Mouse (Mus musculus): ENCODE results near the gene H2-DMb2. TPM values are rescaled to one million over a fixed set of nuclear protein-coding genes. Genes with fewer than 3 reads are reported as not detected.

The H2-DMb2 gene
- total and polyA plus RNA-seq, 2 experiments, result 0.74 to 3.1 TPM

DNA sequence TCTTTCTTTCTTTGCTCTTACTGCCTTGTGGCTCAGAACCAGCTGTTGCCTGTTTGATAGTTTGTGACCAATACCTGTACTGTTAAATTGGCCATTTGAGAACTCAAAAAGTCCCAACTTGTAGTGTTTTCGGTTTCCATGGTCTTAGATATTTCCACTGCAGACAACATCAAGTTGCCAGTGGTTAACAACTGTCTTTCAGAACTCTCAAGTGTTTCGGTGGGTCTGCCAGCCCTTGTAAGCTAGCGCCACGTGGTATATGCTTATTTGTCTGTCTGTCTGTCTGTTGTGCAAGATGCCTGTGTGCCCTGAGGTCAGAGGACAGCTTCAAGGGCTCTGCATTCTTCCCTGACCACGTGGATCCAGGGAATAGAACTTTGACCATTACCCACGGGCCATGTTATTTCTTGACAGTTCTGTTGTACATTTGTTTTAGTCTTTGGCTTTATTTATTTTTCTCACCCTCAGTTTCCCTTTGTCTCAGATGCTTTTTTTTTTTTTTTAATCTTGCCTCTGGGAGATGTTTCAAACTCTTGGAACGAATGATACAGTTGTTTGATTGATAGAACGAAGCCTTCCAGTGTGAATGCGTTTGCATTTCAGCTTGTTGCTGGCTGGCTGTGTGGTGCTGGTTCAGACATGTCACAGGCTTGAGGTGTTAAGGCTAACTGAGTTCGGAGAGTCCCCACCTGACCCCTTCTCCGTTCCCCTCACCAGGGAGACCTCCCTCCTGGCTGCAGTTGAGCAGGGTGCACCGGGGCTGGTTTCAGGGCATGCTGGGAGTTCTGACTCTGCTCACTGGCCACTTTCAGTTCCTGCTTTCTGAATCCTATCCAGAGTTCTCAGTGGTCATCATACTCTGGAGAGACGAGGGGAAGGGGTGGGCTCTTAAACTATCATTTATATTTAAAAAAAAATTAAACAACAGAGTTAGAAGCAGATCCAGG, 37.1 kb downstream of the H2-DMb2 start:
- Histone ChIP-seq H3K27me3 (ENCODE audit: control insufficient read depth, insufficient read depth, low read length) (no peaks in the 10 kb centered on the region), H3K36me3 (ENCODE audit: control insufficient read depth, insufficient read depth, low read length) (0 out of 2 replicates have a peak, but pooled peaks cover 2% of the 10 kb centered on the region), H3K4me3 (ENCODE audit: insufficient read depth, low read depth, low read length) (no peak overlapping the region), H3K4me1 (ENCODE audit: control insufficient read depth, insufficient read depth, low read length) (peaks cover 8% of the 10 kb centered on the region; the same call in 1 of the 2 replicates), H3K27ac (replicated peaks; ENCODE audit: insufficient read depth, low read depth, low read length) (peak overlapping the region; percentile 14), H3K79me2 (ENCODE audit: control insufficient read depth, insufficient read depth, low read length) (no peaks in the 10 kb centered on the region), H3K9ac (ENCODE audit: low read depth, low read length) (no peak overlapping the region)
- TF ChIP-seq CTCF (IDR thresholded peaks at IDR 0.05; ENCODE audit: low read depth, low read length) (no peak), POLR2A (IDR thresholded peaks at IDR 0.05; ENCODE audit: extremely low read depth, insufficient read depth, low read length) (no peak)
- WGBS, result 49% methylated on average over 13 of the region's 13 CpGs
- DNase-seq (ENCODE audit: extremely low read depth, low read depth, low spot score), result peak; percentile 93

DNA sequence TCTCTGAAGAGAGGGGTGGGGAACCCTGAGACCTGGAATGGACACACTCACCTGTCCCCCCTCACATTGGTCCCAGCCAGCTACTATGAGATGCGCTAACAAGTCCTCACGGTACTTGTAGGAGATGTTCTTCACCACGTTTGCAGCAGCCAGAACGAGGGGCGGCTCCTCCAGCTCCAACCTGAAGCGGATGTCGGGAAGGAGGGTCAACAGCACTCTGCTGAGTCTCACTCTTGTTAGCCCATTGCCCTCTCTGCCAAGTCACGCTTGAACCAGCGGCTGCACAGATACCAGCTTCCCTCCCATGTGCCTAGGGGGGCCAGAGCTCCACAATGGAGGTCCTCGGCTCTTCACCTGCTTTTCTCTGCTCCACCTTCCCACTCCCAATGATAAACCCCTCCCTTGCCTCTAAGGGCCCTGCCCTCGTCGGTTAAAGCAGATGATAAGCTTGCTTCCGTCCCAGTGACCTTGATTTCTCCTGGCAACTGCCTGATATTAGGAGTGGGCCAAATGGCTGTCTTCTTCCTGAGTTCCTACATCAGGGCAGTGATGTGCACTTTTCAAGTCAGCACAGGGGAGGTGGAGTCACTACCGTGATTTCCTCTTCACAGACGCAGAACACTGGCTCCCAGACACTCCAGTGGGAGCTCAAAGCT, 40.6 kb downstream of the H2-DMb2 start:
- no peak overlapping the region for H3K9ac ChIP-seq (ENCODE audit: low read depth, low read length)
- 83% methylated on average over 15 of the region's 15 CpGs for WGBS
- H3K79me2 ChIP-seq (ENCODE audit: control insufficient read depth, insufficient read depth, low read length), result no peaks in the 10 kb centered on the region; the same call in 1 of the 2 replicates
- peaks cover 12% of the 10 kb centered on the region for H3K4me1 ChIP-seq (ENCODE audit: control insufficient read depth, insufficient read depth, low read length)
- H3K27me3 ChIP-seq (ENCODE audit: control insufficient read depth, insufficient read depth, low read length), result no peaks in the 10 kb centered on the region
- H3K4me3 ChIP-seq (ENCODE audit: insufficient read depth, low read depth, low read length), result no peak overlapping the region
- H3K36me3 ChIP-seq (ENCODE audit: control insufficient read depth, insufficient read depth, low read length), result 0 out of 2 replicates have a peak, but pooled peaks cover 2% of the 10 kb centered on the region
- TF ChIP-seq POLR2A (IDR thresholded peaks at IDR 0.05; ENCODE audit: extremely low read depth, insufficient read depth, low read length), result no peak
- TF ChIP-seq CTCF (IDR thresholded peaks at IDR 0.05; ENCODE audit: low read depth, low read length), result no peak
- DNase-seq (ENCODE audit: extremely low read depth, low read depth, low spot score), result no peak
- H3K27ac ChIP-seq (replicated peaks; ENCODE audit: insufficient read depth, low read depth, low read length), result no peak overlapping the region

DNA sequence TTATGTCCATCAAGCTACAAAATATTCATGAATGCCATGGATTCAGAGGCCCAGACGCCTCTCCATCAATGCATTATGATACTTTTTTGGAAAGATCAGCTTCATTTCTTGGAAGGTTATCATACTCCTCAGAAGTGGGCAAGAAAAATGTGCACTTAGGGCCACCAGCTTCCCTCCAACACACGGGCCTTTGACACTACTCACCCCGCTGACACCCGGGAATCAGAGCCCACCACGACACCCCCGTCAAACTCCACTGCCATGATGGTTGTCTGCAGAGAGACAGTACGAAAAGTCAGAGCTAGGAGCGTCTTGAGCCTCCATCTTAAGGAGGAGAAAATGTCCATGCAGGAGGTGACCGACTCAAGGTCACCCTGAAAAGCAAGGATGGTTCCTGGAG, 42.4 kb downstream of the H2-DMb2 start:
- no peaks in the 10 kb centered on the region for H3K27me3 ChIP-seq (ENCODE audit: control insufficient read depth, insufficient read depth, low read length)
- DNase-seq (ENCODE audit: extremely low read depth, low read depth, low spot score), result no peak
- 94% methylated on average over 9 of the region's 9 CpGs for WGBS
- H3K4me1 ChIP-seq (ENCODE audit: control insufficient read depth, insufficient read depth, low read length), result peaks cover 13% of the 10 kb centered on the region
- TF ChIP-seq POLR2A (IDR thresholded peaks at IDR 0.05; ENCODE audit: extremely low read depth, insufficient read depth, low read length) (no peak), CTCF (IDR thresholded peaks at IDR 0.05; ENCODE audit: low read depth, low read length) (no peak)
- H3K36me3 ChIP-seq (ENCODE audit: control insufficient read depth, insufficient read depth, low read length), result 0 out of 2 replicates have a peak, but pooled peaks cover 2% of the 10 kb centered on the region
- H3K4me3 ChIP-seq (ENCODE audit: insufficient read depth, low read depth, low read length), result no peak overlapping the region
- H3K79me2 ChIP-seq (ENCODE audit: control insufficient read depth, insufficient read depth, low read length), result no peaks in the 10 kb centered on the region; the same call in 1 of the 2 replicates
- H3K9ac ChIP-seq (ENCODE audit: low read depth, low read length), result no peak overlapping the region
- H3K27ac ChIP-seq (replicated peaks; ENCODE audit: insufficient read depth, low read depth, low read length), result no peak overlapping the region

- peak overlapping the region; percentile 70 for H3K27ac ChIP-seq (replicated peaks; ENCODE audit: insufficient read depth, low read depth, low read length)
- peak overlapping the region; percentile 74 for H3K9ac ChIP-seq (ENCODE audit: low read depth, low read length)
- peak overlapping the region; percentile 70 for H3K4me3 ChIP-seq (ENCODE audit: insufficient read depth, low read depth, low read length)
- H3K27me3 ChIP-seq (ENCODE audit: control insufficient read depth, insufficient read depth, low read length), result no peaks in the 10 kb centered on the region
- H3K79me2 ChIP-seq (ENCODE audit: control insufficient read depth, insufficient read depth, low read length), result no peaks in the 10 kb centered on the region; the same call in 1 of the 2 replicates
- DNase-seq (ENCODE audit: extremely low read depth, low read depth, low spot score), result peak; percentile 45
- TF ChIP-seq POLR2A (IDR thresholded peaks at IDR 0.05; ENCODE audit: extremely low read depth, insufficient read depth, low read length) (no peak), CTCF (IDR thresholded peaks at IDR 0.05; ENCODE audit: low read depth, low read length) (no peak)
- peaks cover 2% of the 10 kb centered on the region; the same call in 1 of the 2 replicates for H3K36me3 ChIP-seq (ENCODE audit: control insufficient read depth, insufficient read depth, low read length)
- H3K4me1 ChIP-seq (ENCODE audit: control insufficient read depth, insufficient read depth, low read length), result peaks cover 16% of the 10 kb centered on the region
- 2% methylated on average over 14 of the region's 14 CpGs for WGBS
Observed at GRCm38 (mm10) chr17:34186885-34187260, 43.8 kb downstream of the H2-DMb2 start.

DNA sequence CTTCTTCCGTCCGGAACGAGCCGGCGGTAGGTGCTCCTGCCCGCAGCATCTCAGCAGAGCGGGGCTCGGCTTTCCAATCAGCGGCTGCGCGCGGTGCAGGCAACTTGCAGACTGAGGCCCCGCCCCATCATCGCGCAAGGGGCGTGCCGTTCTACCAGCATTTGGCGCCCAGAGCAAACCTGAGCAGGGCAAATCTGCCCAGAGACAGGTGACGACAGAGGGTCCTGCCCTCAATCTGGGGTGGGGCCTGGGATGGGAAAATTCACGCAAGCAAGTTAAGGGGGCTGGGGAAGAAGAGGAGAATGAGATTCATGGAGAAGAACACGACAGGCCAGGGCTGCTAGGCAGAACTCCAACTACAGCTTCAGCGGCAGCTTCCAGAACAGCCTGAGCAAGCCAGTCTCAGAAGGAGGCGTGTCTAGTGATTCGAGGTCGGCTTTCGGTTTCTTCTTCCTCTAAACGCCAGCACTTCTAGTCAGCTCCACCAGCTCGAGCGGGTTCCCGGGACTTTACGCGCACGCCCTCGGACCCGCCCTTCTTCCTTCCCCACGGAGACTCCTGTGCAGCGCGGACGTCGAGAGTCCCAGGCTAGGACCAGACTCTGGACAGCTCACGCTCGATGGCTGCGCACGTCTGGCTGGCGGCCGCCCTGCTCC, 44.3 kb downstream of the H2-DMb2 start, which contains the start of the genes Tap1 and Psmb9:
Tap1 (plus strand) TSS at position 293 of the 656 bp plus-strand sequence.
Psmb9 (minus strand) TSS at position 504 of the 656 bp plus-strand sequence.
- TF ChIP-seq CTCF (IDR thresholded peaks at IDR 0.05; ENCODE audit: low read depth, low read length), result no peak
- TF ChIP-seq POLR2A (IDR thresholded peaks at IDR 0.05; ENCODE audit: extremely low read depth, insufficient read depth, low read length), result peak; percentile 73; the same call in 1 of the 2 replicates
- Histone ChIP-seq H3K4me1 (ENCODE audit: control insufficient read depth, insufficient read depth, low read length) (peaks cover 16% of the 10 kb centered on the region), H3K36me3 (ENCODE audit: control insufficient read depth, insufficient read depth, low read length) (peaks cover 2% of the 10 kb centered on the region; the same call in 1 of the 2 replicates), H3K27me3 (ENCODE audit: control insufficient read depth, insufficient read depth, low read length) (no peaks in the 10 kb centered on the region), H3K27ac (replicated peaks; ENCODE audit: insufficient read depth, low read depth, low read length) (peak within 1 kb of the TSS; percentile 75), H3K4me3 (ENCODE audit: insufficient read depth, low read depth, low read length) (peak within 1 kb of the TSS; percentile 70), H3K9ac (ENCODE audit: low read depth, low read length) (peak within 1 kb of the TSS; percentile 79), H3K79me2 (ENCODE audit: control insufficient read depth, insufficient read depth, low read length) (no peaks in the 10 kb centered on the region; the same call in 1 of the 2 replicates)
- under 1% methylated on average over 46 of the region's 46 CpGs for WGBS
- peak; percentile 89 for DNase-seq (ENCODE audit: extremely low read depth, low read depth, low spot score)

Measured in liver, adult 2 months (tissue).